Mouse (Mus musculus): ENCODE measurements around the gene Dupd1.

DNA sequence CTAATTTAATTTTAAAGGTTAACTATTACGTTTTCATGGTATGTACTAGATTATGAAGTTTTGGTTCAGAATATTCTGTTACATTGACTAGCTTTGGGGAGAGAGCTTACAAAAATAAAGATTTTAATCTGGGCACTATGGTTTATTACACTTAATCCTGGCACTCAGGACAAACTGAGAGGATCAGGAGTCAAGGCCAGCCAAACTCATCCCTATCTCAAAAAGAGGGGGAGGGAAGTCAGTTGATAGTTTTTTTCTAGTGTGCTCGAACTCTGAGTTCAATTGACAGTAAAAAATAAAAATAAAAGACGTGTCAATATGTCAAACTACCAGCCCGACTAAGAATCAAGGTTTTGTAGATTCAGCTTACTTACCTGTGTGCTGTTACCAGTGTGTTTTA, 39.0 kb upstream of the Dupd1 start:
- TF ChIP-seq CTCF (IDR thresholded peaks at IDR 0.05; ENCODE audit: low read depth) (no peak), EP300 (IDR thresholded peaks at IDR 0.05; ENCODE audit: low read depth) (no peak)

Data from heart, postnatal 0 days (tissue).